Mouse (Mus musculus): ENCODE results near the gene Zfp386. TPM values are rescaled to one million over a fixed set of nuclear protein-coding genes. Genes with fewer than 3 reads are reported as not detected.
"Not testable (repeated sequence)": the region's sequence is repeated elsewhere in the genome, so short reads cannot be mapped to it uniquely, and the experiment has no call there.

Gene Zfp386
- 10 to 100 TPM; 52.8 to 59.0 TPM for polyA plus RNA-seq (2017; shearing (Covaris generic))

- peak; percentile 97 for ATAC-seq
Observed at GRCm38 (mm10) chr12:116047440-116048377, at the start of gene Zfp386. Zfp386 (plus strand) TSS chr12:116047724.

GRCm38 (mm10) chr12:115999784-116000183, 47.7 kb upstream of the Zfp386 start:
- ATAC-seq, result not testable (repeated sequence)

DNA sequence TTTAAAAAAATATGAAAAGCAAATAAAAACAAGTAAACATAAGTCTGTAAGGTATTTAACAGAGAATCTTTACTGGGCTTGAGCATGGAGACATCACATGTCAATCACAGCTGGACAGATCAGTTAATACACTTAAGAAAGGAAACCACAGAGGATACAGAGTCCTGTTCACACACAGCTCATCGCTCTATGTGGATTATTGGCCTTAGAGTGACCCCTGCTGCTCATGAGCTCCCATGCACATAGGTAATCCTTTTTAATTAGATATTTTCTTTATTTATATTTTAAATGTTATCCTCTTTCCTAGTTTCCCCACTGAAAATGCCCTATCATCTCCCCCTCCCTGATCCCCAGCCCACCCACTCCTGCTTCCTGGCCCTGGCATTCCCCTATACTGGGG, 44.6 kb upstream of the Zfp386 start:
- ATAC-seq, result not testable (repeated sequence)

- ATAC-seq, result peak; percentile 46
Observed at GRCm38 (mm10) chr12:116010812-116011211, 36.7 kb upstream of the Zfp386 start.

- ATAC-seq, result peak; percentile 52
Observed at GRCm38 (mm10) chr12:116028095-116028494, 19.4 kb upstream of the Zfp386 start.

GRCm38 (mm10) chr12:116035346-116035745, 12.2 kb upstream of the Zfp386 start:
- ATAC-seq, result no peak

DNA sequence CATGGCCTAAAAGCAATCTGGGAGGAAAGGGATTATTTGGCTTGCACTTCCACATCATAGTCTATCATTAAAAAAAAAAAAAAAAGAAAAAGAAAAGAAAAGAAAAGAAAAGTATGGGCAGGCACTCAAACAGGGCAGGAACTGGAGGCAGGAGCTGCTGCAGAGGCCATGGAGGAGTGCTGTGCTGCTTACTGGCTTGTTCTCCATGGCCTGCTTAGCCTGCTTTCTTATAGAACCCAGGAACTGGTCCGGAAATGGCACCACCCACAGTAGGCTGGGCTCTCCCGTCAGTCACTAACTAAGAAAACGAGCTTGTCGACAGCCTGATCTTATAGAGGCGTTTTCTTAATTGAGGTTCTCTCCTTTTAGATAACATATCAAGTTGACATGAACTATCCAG, 2.7 kb upstream of the Zfp386 start:
- ATAC-seq, result no peak

DNA sequence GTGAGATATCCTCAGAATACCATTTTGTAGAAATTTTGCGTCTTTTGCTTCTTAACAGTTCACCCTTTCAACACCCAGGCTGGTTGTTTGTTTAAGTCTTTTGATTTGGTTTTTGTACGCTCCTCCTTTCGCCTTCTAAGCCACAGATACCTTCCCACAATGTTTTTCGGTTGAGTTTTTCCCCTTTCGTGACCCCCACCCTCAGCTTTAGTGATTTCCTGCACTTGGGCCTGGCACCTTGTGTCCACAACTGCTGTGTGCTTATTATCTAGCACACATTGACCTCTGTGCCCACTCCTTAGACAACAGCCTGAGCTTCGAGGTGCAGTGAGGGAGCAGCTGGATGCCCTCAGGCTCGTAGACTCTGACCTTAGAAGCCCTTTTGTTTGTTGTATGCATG, 1.2 kb downstream of the Zfp386 start:
- no peak for ATAC-seq

GRCm38 (mm10) chr12:116049236-116049635, 1.7 kb downstream of the Zfp386 start:
- ATAC-seq, result no peak

DNA sequence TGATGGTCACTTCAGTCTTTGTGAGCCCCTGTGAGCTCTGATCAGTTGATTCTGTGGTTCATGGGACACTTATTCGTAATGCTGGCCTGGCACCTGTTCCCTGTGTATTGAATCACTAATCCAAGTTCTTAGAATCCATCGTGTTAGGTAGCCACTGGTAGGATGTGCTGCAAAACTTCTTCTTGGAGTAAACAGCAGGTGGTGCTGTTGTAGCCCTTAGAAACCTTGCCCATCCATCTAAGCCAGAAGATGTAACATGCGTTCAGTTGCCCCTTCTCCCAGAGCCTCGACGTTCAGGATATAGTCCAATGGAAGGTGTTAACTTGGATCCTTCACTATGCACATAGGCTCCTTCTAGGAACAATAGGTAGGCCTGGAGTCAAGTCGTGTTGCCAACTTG, 2.2 kb downstream of the Zfp386 start:
- ATAC-seq, result no peak

- no peak for ATAC-seq
Observed at GRCm38 (mm10) chr12:116054342-116054741, 6.8 kb downstream of the Zfp386 start.

DNA sequence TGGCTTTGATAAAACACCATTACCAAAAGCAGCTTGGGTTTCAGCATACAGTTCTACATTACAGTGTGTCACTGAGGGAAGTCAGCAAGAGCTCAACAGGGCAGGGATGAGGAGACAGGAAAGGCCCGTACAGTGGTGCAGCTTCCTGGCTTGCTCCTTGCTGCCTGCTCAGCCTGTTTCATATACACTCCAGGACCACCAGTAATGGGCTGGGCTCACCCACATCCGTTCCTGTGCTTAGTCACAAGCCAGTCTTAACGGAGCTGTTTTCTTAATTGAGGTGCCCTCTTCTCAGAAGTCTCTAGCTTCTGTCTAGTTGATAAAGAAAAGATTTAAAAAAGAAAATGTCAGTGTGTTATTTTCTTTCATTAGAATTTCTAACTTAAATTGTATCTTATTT, 8.6 kb downstream of the Zfp386 start:
- ATAC-seq, result peak; percentile 54

GRCm38 (mm10) chr12:116061561-116062193, 14.2 kb downstream of the Zfp386 start:
- ATAC-seq, result no peak

GRCm38 (mm10) chr12:116062194-116062583, 14.7 kb downstream of the Zfp386 start:
- ATAC-seq, result no peak

- ATAC-seq, result no peak
Observed at GRCm38 (mm10) chr12:116063020-116063419, 15.5 kb downstream of the Zfp386 start.

- ATAC-seq, result no peak
Observed at GRCm38 (mm10) chr12:116071023-116071422, 23.5 kb downstream of the Zfp386 start.

- peak; percentile 63 for ATAC-seq
Observed at GRCm38 (mm10) chr12:116077074-116077854, 29.7 kb downstream of the Zfp386 start, which contains the start of gene Vipr2. Vipr2 (plus strand) TSS chr12:116077726.

- no peak for ATAC-seq
Observed at GRCm38 (mm10) chr12:116077855-116078366, 30.4 kb downstream of the Zfp386 start.

DNA sequence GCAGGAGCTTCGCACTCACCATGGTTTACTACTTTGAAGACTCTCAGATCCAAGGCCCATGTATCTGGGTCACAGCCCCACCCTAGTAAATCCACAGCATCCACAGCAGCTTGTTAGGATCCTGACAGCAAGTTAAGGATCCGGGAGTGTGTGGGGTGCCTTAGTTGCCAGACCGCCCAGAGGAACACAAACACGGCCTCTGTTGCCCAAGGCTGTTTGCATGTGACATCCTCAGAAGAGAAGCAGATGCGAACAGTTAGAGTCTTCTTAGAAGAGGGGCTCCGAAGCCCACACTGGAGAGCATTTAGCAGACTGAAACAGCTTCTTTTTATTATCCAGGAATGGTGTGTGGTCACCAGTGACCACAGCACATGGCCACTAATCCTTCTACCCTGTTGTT, 35.6 kb downstream of the Zfp386 start:
- ATAC-seq, result no peak

DNA sequence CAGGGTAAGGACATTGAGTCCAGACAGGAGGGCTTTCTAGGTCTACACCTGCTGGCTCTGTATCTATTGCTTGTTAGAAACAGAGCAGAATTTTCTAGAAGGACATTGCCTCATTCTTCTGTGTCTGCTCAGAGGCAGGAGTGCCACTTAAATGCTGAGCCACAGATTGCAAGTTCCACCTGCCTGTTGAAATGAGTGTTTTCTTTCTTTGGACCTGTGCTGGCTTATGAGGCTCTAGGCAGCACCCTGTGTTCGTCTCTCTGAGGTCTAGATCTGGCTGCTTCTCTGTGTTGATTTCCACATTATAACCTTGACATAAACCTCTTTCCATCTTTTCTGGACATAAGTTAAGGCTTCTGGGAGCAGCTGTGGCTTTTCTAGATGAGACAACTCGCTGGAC, 36.8 kb downstream of the Zfp386 start:
- ATAC-seq, result no peak

DNA sequence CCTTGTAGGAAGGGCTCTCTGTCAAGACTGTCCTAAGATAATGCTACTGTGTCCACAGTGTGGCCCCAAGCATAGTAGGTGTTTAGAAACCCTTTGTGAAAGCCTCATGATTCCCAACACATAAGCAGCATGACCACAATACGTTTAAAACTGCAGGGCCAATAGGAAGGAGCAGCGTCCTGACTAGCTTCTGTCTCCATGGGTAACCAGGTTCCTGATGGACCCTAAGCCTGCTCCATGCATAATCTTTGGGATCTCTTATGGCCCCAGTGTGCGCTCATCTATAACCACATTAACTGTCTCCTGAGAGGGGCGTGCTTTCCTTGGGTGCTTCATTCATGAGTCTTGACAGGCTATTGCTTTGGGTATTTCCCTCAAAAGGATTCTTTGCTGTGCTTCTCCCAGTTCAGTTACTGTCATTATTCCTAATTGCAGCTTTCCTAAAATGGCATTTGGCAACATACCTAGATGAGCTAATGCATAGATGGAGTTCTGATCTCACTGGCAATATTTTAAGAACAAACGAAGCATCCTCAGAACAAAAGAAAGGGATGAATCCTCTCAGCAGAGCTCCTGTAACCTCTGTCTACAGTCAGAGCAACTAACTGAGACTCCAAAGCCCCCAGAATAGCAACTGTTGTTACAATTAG, 39.6 kb downstream of the Zfp386 start:
- no peak for ATAC-seq

GRCm38 (mm10) chr12:116089836-116090235, 42.3 kb downstream of the Zfp386 start:
- no peak for ATAC-seq

Measured in activated CD4-positive, CD25-positive, alpha-beta regulatory T cell, adult 4 months (primary cell).